Mouse (Mus musculus) neural tube, embryonic 11.5 days (tissue): Measurements from ENCODE around the gene Bace2. TPM values are rescaled to one million over a fixed set of nuclear protein-coding genes. Genes with fewer than 3 reads are reported as not detected.

Source experiments
- ATAC-seq: fragments of 200-750 bp; cut with Nextera tagmentation; 2 replicates; pipeline ENCODE4 v1.8.0; 2017; ENCODE audit warnings: moderate number of reproducible peaks, mild to moderate bottlenecking, moderate TSS enrichment, moderate library complexity; ENCODE audit not compliant: insufficient read depth, low FRiP score, low TSS enrichment
- DNase-seq: peaks from one replicate; pipeline ENCODE4 v3.0.0-alpha.2; 2015; ENCODE audit warnings: low spot score
- H3K27ac ChIP-seq: fragments of 300-500 bp; sonication (generic); 2 replicates; pipeline ENCODE4 v1.5.1; 2014; ENCODE audit warnings: low read depth, mild to moderate bottlenecking, low read length
- H3K27me3 ChIP-seq: fragments of 300-500 bp; sonication (generic); 2 replicates; pipeline ENCODE4 v1.6.1; 2014; ENCODE audit warnings: mild to moderate bottlenecking, low read length, mixed read lengths; ENCODE audit not compliant: control insufficient read depth, insufficient read depth
- H3K36me3 ChIP-seq: fragments of 300-500 bp; sonication (generic); 2 replicates; pipeline ENCODE4 v1.6.1; 2014; ENCODE audit warnings: mild to moderate bottlenecking, low read length, moderate library complexity, mixed read lengths; ENCODE audit not compliant: control insufficient read depth, insufficient read depth
- H3K4me1 ChIP-seq: fragments of 300-500 bp; sonication (generic); 2 replicates; pipeline ENCODE4 v1.6.1; 2014; ENCODE audit warnings: low read length, mixed read lengths; ENCODE audit not compliant: control insufficient read depth, insufficient read depth
- H3K4me2 ChIP-seq: fragments of 300-500 bp; sonication (generic); 2 replicates; pipeline ENCODE4 v1.6.1; 2014; ENCODE audit warnings: low read depth, mild to moderate bottlenecking, moderate library complexity
- H3K4me3 ChIP-seq: fragments of 300-500 bp; sonication (generic); 2 replicates; pipeline ENCODE4 v1.5.1; 2014; ENCODE audit warnings: low read depth, low read length
- H3K9ac ChIP-seq: fragments of 300-500 bp; sonication (generic); 2 replicates; pipeline ENCODE4 v1.6.1; 2014; ENCODE audit warnings: mild to moderate bottlenecking, low read length
- H3K9me3 ChIP-seq: fragments of 300-500 bp; sonication (generic); 2 replicates; pipeline ENCODE4 v1.6.1; 2016; ENCODE audit warnings: low read length; ENCODE audit not compliant: control insufficient read depth
- WGBS: fragments of 180-500 bp; shearing (Covaris S2); extraction: QIAGEN DNeasy Blood & Tissue Kit; methylation state at CpG from one replicate; pipeline ENCODE4 v1.1.7; 2014; 5-methylcytosine and 5-hydroxymethylcytosine counted together
- polyA plus RNA-seq: library from polyadenylated mRNA; unstranded; fragments of >200 nt; fragmentation: Nextera tagmentation; extraction: Ambion mirVana; gene quantifications from 2 replicates; pipeline ENCODE4 v1.2.1, GENCODE M21; 2014

The Bace2 gene
- polyA plus RNA-seq, 1 experiment from 2014 or later, result 3.0 TPM

GRCm38 (mm10) chr16:97467993-97468791 is 111.7 kb downstream of the Bace2 start:
- no peak overlapping the region for H3K9ac ChIP-seq
- no peak overlapping the region for H3K4me2 ChIP-seq
- H3K36me3 ChIP-seq, result no peaks in the 10 kb centered on the region
- no peaks in the 10 kb centered on the region for H3K4me1 ChIP-seq
- H3K27me3 ChIP-seq, result no peaks in the 10 kb centered on the region
- WGBS, result 76% methylated on average over 4 of the region's 4 CpGs
- H3K4me3 ChIP-seq, result no peak overlapping the region
- no peak for ATAC-seq
- H3K9me3 ChIP-seq, result no peaks in the 10 kb centered on the region
- no peak for DNase-seq
- no peak overlapping the region for H3K27ac ChIP-seq

- H3K4me2 ChIP-seq, result no peak overlapping the region
- WGBS, result 88% methylated on average over 2 of the region's 2 CpGs
- no peak overlapping the region for H3K9ac ChIP-seq
- DNase-seq (no peak), ATAC-seq (no peak)
- no peaks in the 10 kb centered on the region for H3K4me1 ChIP-seq
- no peaks in the 10 kb centered on the region for H3K27me3 ChIP-seq
- no peak overlapping the region for H3K27ac ChIP-seq
- H3K9me3 ChIP-seq, result no peaks in the 10 kb centered on the region
- H3K36me3 ChIP-seq, result no peaks in the 10 kb centered on the region
- H3K4me3 ChIP-seq, result no peak overlapping the region
Measured at GRCm38 (mm10) chr16:97474671-97475070, 118.1 kb downstream of the Bace2 start.

- H3K9ac ChIP-seq, result no peak overlapping the region
- H3K4me3 ChIP-seq, result no peak overlapping the region
- ATAC-seq, result no peak
- H3K4me2 ChIP-seq, result no peak overlapping the region
- no peaks in the 10 kb centered on the region for H3K36me3 ChIP-seq
- H3K9me3 ChIP-seq, result no peaks in the 10 kb centered on the region
- no peak overlapping the region for H3K27ac ChIP-seq
- 90% methylated on average over 3 of the region's 3 CpGs for WGBS
- H3K4me1 ChIP-seq, result no peaks in the 10 kb centered on the region
- H3K27me3 ChIP-seq, result no peaks in the 10 kb centered on the region
- no peak for DNase-seq
Measured at GRCm38 (mm10) chr16:97475581-97475980, 119.0 kb downstream of the Bace2 start.

- no peak overlapping the region for H3K4me2 ChIP-seq
- H3K27ac ChIP-seq, result no peak overlapping the region
- WGBS, result 91% methylated on average over 1 of the region's 1 CpGs
- H3K27me3 ChIP-seq, result no peaks in the 10 kb centered on the region
- no peaks in the 10 kb centered on the region for H3K9me3 ChIP-seq
- no peak overlapping the region for H3K9ac ChIP-seq
- no peak overlapping the region for H3K4me3 ChIP-seq
- no peaks in the 10 kb centered on the region for H3K4me1 ChIP-seq
- no peak for ATAC-seq
- no peak for DNase-seq
- no peaks in the 10 kb centered on the region for H3K36me3 ChIP-seq
Measured at GRCm38 (mm10) chr16:97476524-97476923, 120.0 kb downstream of the Bace2 start.

GRCm38 (mm10) chr16:97478655-97479054 is 122.1 kb downstream of the Bace2 start:
- DNase-seq, result no peak
- Histone ChIP-seq H3K27ac (no peak overlapping the region), H3K27me3 (no peaks in the 10 kb centered on the region), H3K4me1 (no peaks in the 10 kb centered on the region), H3K9ac (no peak overlapping the region), H3K36me3 (no peaks in the 10 kb centered on the region), H3K4me2 (no peak overlapping the region), H3K9me3 (no peaks in the 10 kb centered on the region), H3K4me3 (no peak overlapping the region)
- no peak for ATAC-seq
- WGBS, result 91% methylated on average over 2 of the region's 2 CpGs

- no peak overlapping the region for H3K27ac ChIP-seq
- H3K4me1 ChIP-seq, result no peaks in the 10 kb centered on the region
- H3K4me3 ChIP-seq, result no peak overlapping the region
- ATAC-seq (no peak), DNase-seq (no peak)
- H3K36me3 ChIP-seq, result no peaks in the 10 kb centered on the region
- no peak overlapping the region for H3K4me2 ChIP-seq
- no peaks in the 10 kb centered on the region for H3K27me3 ChIP-seq
- no peak overlapping the region for H3K9ac ChIP-seq
- no peaks in the 10 kb centered on the region for H3K9me3 ChIP-seq
- WGBS, result 95% methylated on average over 1 of the region's 1 CpGs
Measured at GRCm38 (mm10) chr16:97492369-97492768, 135.8 kb downstream of the Bace2 start.

Other genes starting within 250 kb of the Bace2 start
- gene Dscam, start 186.0 kb upstream of the Bace2 start, polyA plus RNA-seq, result 1.4 and 1.5 TPM in 2 replicates
- not detected in 2 replicates for gene Mx1, start 106.2 kb downstream of the Bace2 start, polyA plus RNA-seq
- not detected in 2 replicates for gene Fam3b, start 158.1 kb downstream of the Bace2 start, polyA plus RNA-seq